Mouse (Mus musculus) bone marrow macrophage, adult 2 months (primary cell): Measurements from ENCODE around the gene Cbx7. TPM values are rescaled to one million over a fixed set of nuclear protein-coding genes. Genes with fewer than 3 reads are reported as not detected.

ENCODE experiments used
- H3K27ac ChIP-seq: 2 replicates; pipeline ENCODE4 v1.5.1; 2012; ENCODE audit warnings: low read depth, low read length; ENCODE audit not compliant: insufficient read depth
- H3K4me1 ChIP-seq: 2 replicates; pipeline ENCODE4 v1.6.1; 2012; ENCODE audit warnings: low read length; ENCODE audit not compliant: control insufficient read depth, insufficient read depth
- H3K4me3 ChIP-seq: 2 replicates; pipeline ENCODE4 v1.5.1; 2012; ENCODE audit warnings: mild to moderate bottlenecking, low read length, moderate library complexity; ENCODE audit not compliant: insufficient read depth
- CTCF ChIP-seq: IDR thresholded peaks from 2 replicates; pipeline ENCODE4 v1.5.1; 2012; ENCODE audit warnings: low read depth, mild to moderate bottlenecking, low read length, moderate library complexity
- POLR2A ChIP-seq: IDR thresholded peaks from 2 replicates; pipeline ENCODE4 v1.6.1; 2012; ENCODE audit warnings: mild to moderate bottlenecking, low read depth, low read length, borderline replicate concordance
- polyA plus RNA-seq: library from polyadenylated mRNA; stranded (reverse); fragments of >200 nt; gene quantifications from 2 replicates; pipeline ENCODE4 v1.2.4, GENCODE M21; 2012; ENCODE audit not compliant: missing spikeins, insufficient read depth, insufficient read length

The Cbx7 gene
- polyA plus RNA-seq, 1 experiment, result 18.5 TPM

DNA sequence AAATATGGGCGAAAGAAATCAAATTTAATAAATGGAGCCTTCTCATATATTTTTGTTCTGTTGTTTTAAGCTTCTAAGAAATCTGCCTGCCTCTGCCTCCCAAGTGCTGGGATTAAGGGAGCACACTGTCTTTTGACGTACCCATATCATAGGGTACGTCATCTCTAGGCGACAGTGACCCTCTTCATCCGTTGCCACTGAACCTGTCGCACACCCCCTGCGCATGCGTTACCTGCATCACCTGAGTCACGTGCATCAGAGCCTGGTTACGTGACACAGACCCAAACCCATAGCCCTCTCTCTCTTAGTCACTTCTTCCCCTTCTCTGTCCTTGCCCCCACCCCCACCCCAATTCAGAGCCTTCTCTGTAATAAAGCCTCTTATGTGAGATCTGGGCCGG lies 1.3 kb upstream of the Cbx7 start:
- H3K4me3 ChIP-seq, result no peak overlapping the region
- no peak for TF ChIP-seq CTCF
- TF ChIP-seq POLR2A, result no peak
- H3K27ac ChIP-seq, result no peak overlapping the region
- no peaks in the 10 kb centered on the region for H3K4me1 ChIP-seq

DNA sequence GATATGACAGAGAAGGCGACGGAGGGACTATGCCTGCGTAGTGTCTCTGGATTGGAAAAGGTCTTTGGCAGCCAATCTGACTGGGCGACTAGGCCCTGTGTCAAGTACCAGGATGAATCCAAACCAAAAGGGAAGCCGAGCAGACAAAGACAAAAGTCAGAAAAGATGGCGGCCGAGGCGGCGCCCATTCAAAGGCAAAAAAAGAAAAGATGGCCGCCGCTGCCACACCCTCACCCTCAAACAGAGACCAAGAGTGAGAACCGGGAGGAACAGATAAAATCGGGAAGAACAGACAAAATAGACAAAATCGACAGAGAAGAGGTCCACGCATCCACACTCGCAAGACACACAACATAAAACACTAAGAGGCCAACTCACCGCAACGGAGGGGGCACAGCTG lies 428 bp downstream of the Cbx7 start:
- no peak overlapping the region for H3K27ac ChIP-seq
- H3K4me1 ChIP-seq, result no peaks in the 10 kb centered on the region
- TF ChIP-seq POLR2A, result no peak
- TF ChIP-seq CTCF, result no peak
- H3K4me3 ChIP-seq, result no peak overlapping the region

DNA sequence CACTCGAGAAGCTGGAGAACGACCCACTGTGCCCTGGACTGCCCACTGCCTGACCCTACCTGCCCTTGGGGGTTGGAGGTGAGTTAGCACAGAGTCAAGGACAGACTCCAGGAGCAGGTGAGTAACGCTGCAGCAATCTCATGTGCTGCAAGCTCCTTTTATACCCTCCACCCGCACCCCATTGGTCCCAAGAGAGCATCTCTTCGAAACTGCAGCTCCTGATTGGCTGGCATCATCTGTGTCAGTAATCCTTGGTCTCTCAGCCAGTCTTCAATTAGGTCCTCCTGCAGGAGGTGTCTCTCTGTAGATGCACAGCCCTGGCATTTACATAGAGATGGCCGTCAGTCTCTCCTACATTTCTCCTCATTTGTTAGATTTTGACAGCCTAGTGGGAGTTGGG lies 3.6 kb downstream of the Cbx7 start:
- no peak for TF ChIP-seq CTCF
- no peak for TF ChIP-seq POLR2A
- Histone ChIP-seq H3K4me3 (no peak overlapping the region), H3K27ac (no peak overlapping the region), H3K4me1 (no peaks in the 10 kb centered on the region)

DNA sequence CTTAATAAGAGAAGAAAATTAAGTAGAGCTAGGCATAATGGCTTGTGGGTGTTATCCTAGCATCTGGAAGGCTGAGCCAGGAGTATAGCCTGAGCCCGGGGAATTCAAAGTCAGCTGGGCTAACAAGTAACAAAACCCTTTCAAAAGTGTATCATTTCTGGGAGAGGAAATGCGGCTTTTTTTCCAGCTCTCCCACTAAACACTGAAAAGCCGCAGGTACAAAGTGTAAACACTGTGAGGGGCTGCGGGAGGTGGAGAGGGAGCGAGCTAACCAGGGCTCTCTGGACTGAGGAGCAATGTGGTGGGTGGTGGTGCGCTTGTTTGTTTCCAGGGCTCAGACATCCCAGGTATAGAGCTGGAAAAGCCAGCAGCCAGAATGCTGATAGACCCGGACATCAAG lies 6.5 kb downstream of the Cbx7 start:
- Histone ChIP-seq H3K4me1 (no peaks in the 10 kb centered on the region), H3K4me3 (no peak overlapping the region), H3K27ac (no peak overlapping the region)
- no peak for TF ChIP-seq CTCF
- no peak for TF ChIP-seq POLR2A

DNA sequence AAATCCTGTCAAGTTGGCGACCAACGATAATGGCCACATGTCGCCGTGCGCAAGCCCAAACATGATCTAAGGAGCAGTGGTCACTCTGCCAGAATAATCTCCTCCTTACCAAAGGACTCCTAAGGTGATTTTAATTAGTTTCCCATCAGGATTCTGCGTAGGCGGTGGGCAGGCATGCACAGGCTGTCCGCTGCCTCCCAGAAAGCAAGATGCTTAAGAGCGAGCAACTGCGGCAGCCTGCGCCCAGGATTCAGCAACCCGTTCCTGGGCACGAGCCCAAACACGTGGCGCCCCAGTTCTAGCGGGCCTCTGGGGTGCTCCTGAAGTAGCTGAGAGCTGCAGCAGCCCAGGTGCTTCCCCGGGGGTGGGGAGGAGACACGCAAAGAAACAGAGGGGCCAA lies 8.3 kb downstream of the Cbx7 start:
- peaks cover 4% of the 10 kb centered on the region; the same call in 1 of the 2 replicates for H3K4me1 ChIP-seq
- no peak overlapping the region for H3K27ac ChIP-seq
- H3K4me3 ChIP-seq, result no peak overlapping the region
- TF ChIP-seq CTCF, result no peak
- TF ChIP-seq POLR2A, result no peak

DNA sequence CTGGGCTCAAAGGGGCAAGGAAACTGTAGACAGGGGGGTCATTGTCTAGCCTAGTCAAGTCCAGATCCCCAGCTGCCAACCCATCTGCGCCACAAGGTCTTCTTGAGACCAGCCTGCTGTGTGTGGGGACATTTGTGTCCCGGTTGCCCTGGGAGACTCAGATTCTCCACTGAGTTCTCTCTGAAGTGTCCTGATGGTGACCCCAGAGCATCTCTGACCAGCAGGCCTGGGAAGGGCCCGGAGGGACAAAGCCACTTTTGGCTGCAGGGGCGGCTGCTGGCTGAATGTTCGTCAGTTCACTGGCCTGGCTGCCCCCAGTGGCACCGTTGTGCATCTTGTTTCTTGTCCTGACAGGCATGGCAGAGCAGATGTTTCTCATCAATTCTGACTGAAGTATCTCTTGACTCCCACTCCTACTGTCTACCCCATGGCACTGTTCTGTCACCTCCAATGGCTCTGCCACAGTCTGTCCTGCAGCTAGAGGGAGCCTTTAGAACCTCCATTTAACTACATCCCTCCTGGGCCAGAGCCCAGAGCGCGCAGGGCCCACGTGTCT lies 9.5 kb downstream of the Cbx7 start:
- peaks cover 4% of the 10 kb centered on the region; the same call in 1 of the 2 replicates for H3K4me1 ChIP-seq
- no peak overlapping the region for H3K27ac ChIP-seq
- H3K4me3 ChIP-seq, result no peak overlapping the region
- TF ChIP-seq POLR2A (no peak), CTCF (no peak)

DNA sequence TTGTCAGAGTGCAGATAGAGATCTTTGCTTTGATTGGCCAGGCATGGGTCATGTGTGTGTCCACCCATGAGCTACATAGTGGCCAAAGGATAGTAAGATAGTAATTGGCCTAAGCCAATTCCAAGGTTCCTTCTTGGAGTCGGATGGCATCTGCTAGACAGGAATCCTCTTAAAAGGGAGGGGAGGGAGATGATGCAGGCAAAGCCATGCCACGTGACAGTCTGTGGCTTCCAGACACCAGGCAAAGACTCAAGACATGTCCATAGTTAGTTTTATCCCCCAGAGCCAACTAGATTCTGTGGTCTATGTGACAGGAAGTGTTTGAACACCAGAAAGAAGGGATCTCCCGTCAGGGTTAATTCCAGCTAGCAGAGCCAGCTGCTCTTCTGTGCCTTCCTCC lies 12.5 kb downstream of the Cbx7 start:
- no peak for TF ChIP-seq POLR2A
- no peak for TF ChIP-seq CTCF
- Histone ChIP-seq H3K4me1 (peaks cover 4% of the 10 kb centered on the region; the same call in 1 of the 2 replicates), H3K4me3 (no peak overlapping the region)

DNA sequence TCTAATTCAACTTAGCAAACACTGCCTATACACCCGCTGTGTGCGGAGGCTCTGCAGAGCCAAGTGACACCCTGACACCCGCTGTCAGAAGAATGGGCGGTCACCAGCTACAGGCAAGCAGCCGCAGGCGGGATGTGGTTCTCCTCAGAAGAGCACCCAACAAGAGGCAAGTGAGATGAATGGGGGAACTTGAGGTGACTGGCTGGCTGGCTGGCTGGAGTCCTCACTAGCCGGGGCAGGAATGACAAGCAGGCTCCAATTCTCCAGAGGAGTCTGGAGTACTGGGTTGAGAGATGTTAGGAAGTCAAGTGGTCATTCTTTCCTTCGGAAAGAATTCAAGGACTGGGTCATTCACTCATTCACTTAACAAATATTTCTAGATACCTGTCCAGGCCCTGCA lies 14.4 kb downstream of the Cbx7 start:
- peaks cover 4% of the 10 kb centered on the region; the same call in 1 of the 2 replicates for H3K4me1 ChIP-seq

More for the DNA sequence above, 12.5 kb downstream of the Cbx7 start:
- H3K27ac ChIP-seq, result no peak overlapping the region

DNA sequence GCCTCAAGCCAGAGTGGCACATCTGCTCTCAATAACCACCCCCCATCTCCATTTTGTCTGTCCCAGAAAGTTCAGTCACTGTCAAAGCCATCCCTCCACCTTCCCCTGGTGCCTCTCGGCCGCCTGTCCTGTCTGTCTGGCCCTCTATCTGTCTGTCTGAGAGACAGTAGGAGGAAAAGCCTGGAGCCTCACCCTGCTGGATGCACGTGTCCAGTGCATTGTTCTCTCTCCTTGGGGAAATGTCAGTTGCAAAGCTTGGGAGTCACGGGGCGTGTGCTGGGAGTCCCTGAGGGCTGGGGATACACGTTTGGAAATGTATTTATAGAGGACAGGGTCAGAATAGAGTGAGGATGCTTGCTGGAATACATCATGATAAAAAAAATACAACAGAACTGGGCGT lies 17.4 kb downstream of the Cbx7 start:
- no peak overlapping the region for H3K27ac ChIP-seq
- peaks cover 6% of the 10 kb centered on the region for H3K4me1 ChIP-seq
- TF ChIP-seq CTCF (no peak), POLR2A (no peak)
- no peak overlapping the region for H3K4me3 ChIP-seq

More for the DNA sequence above, 14.4 kb downstream of the Cbx7 start:
- TF ChIP-seq CTCF (no peak), POLR2A (no peak)
- no peak overlapping the region for H3K27ac ChIP-seq
- no peak overlapping the region for H3K4me3 ChIP-seq

DNA sequence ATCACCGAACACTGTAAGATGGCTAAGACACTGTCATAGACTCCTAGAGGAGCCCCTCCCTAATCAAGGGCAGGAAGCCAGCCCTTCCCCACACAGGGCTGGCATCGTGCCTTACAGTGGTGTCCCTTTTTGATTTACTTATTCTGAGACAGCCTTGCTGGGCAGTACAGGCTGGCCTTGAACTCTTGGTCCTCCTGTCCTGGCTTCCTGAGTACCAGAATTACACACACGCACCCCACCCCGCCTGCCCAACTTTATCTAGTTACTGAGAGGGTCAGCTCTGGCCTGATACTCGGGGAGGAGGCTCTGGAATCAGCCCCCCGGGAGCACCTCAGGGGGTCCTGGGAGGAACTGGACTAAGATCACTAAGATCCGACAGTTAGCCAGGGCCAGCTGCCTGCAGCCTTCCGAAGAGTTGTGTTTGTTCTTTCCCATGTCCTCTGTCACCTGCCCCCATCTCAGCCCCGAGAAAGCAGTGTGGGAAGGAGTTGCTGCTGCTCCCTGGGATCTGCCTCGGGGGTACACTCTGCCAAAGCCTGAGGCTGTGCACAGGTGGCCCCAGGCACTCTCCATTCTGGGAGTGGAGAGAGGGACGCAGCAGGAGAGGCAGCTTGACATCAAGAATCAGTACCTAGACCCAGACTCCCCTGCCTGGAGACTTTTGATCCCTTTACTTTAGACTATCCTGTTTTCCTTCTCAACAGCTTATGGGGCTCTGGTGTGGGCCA lies 18.3 kb downstream of the Cbx7 start:
- no peak for TF ChIP-seq POLR2A
- no peak for TF ChIP-seq CTCF
- Histone ChIP-seq H3K4me3 (no peak overlapping the region), H3K27ac (no peak overlapping the region), H3K4me1 (peaks cover 5% of the 10 kb centered on the region; the same call in 1 of the 2 replicates)
